Mouse (Mus musculus) hindbrain, embryonic 13.5 days (tissue): ENCODE data around the gene Mllt1. TPM values are rescaled to one million over a fixed set of nuclear protein-coding genes. Genes with fewer than 3 reads are reported as not detected.

ENCODE experiments used
- ATAC-seq: fragments of 200-750 bp; cut with Nextera tagmentation; 2 replicates; pipeline ENCODE4 v1.8.0; 2017; ENCODE audit warnings: moderate TSS enrichment; ENCODE audit not compliant: low FRiP score
- H3K27ac ChIP-seq: fragments of 300-500 bp; sonication (generic); 2 replicates; pipeline ENCODE4 v1.5.1; 2015; ENCODE audit warnings: inconsistent platforms, mild to moderate bottlenecking, moderate library complexity
- H3K27me3 ChIP-seq: fragments of 300-500 bp; sonication (generic); 2 replicates; pipeline ENCODE4 v1.6.1; 2015; ENCODE audit warnings: mild to moderate bottlenecking, inconsistent platforms
- H3K36me3 ChIP-seq: fragments of 300-500 bp; sonication (generic); 2 replicates; pipeline ENCODE4 v1.6.1; 2015; ENCODE audit warnings: mild to moderate bottlenecking, inconsistent platforms
- H3K4me1 ChIP-seq: fragments of 300-500 bp; sonication (generic); replicated peaks from 2 replicates; pipeline ENCODE4 v1.6.1; 2015; ENCODE audit warnings: inconsistent platforms
- H3K4me2 ChIP-seq: fragments of 300-500 bp; sonication (generic); 2 replicates; pipeline ENCODE4 v1.6.1; 2015; ENCODE audit warnings: inconsistent platforms, mild to moderate bottlenecking, moderate library complexity
- H3K4me3 ChIP-seq: fragments of 300-500 bp; sonication (generic); 2 replicates; pipeline ENCODE4 v1.5.1; 2015; ENCODE audit warnings: mild to moderate bottlenecking, inconsistent platforms
- H3K9ac ChIP-seq: fragments of 300-500 bp; sonication (generic); 2 replicates; pipeline ENCODE4 v1.6.1; 2015; ENCODE audit warnings: mild to moderate bottlenecking, inconsistent platforms
- H3K9me3 ChIP-seq: fragments of 300-500 bp; sonication (generic); 2 replicates; pipeline ENCODE4 v1.6.1; 2016; ENCODE audit warnings: inconsistent platforms
- WGBS: fragments of 180-500 bp; shearing (Covaris S2); methylation state at CpG from one replicate; pipeline ENCODE4 v1.1.7; 2015; 5-methylcytosine and 5-hydroxymethylcytosine counted together
- polyA plus RNA-seq: library from polyadenylated mRNA; unstranded; fragments of >200 nt; fragmentation: Nextera tagmentation; extraction: Ambion mirVana; gene quantifications from 2 replicates; pipeline ENCODE4 v1.2.1, GENCODE M21; 2015

Mllt1 gene
- polyA plus RNA-seq, 1 experiment from 2014 or later, result 77.5 TPM

- Histone ChIP-seq H3K4me1 (peaks cover 32% of the 10 kb centered on the region), H3K9ac (peak overlapping the region; percentile 43), H3K9me3 (0 out of 2 replicates have a peak, but pooled peaks cover under 1% of the 10 kb centered on the region), H3K4me3 (no peak overlapping the region), H3K27me3 (no peaks in the 10 kb centered on the region), H3K27ac (peak overlapping the region; percentile 78), H3K36me3 (peaks cover 98% of the 10 kb centered on the region), H3K4me2 (no peak overlapping the region)
- 52% methylated on average over 6 of the region's 6 CpGs for WGBS
- ATAC-seq, result peak; percentile 49
Measured at GRCm38 (mm10) chr17:56896513-56897129, 38.6 kb downstream of the Mllt1 start.

GRCm38 (mm10) chr17:56895368-56895918 is 39.8 kb downstream of the Mllt1 start:
- H3K4me1 ChIP-seq, result peaks cover 32% of the 10 kb centered on the region
- 0 out of 2 replicates have a peak overlapping the region, but pooled peaks have one; percentile 13 for H3K9ac ChIP-seq
- peaks cover 98% of the 10 kb centered on the region for H3K36me3 ChIP-seq
- 0 out of 2 replicates have a peak, but pooled peaks cover 3% of the 10 kb centered on the region for H3K9me3 ChIP-seq
- H3K4me3 ChIP-seq, result no peak overlapping the region
- 0 out of 2 replicates have a peak overlapping the region, but pooled peaks have one; percentile 73 for H3K27ac ChIP-seq
- no peaks in the 10 kb centered on the region for H3K27me3 ChIP-seq
- WGBS, result 87% methylated on average over 9 of the region's 9 CpGs
- no peak overlapping the region for H3K4me2 ChIP-seq
- ATAC-seq, result no peak

GRCm38 (mm10) chr17:56890018-56890417 is 45.2 kb downstream of the Mllt1 start:
- no peak for ATAC-seq
- Histone ChIP-seq H3K27ac (no peak overlapping the region), H3K27me3 (no peaks in the 10 kb centered on the region), H3K9ac (no peak overlapping the region), H3K4me3 (no peak overlapping the region), H3K9me3 (0 out of 2 replicates have a peak, but pooled peaks cover 3% of the 10 kb centered on the region), H3K36me3 (peaks cover 70% of the 10 kb centered on the region), H3K4me1 (no peaks in the 10 kb centered on the region), H3K4me2 (no peak overlapping the region)
- WGBS, result 98% methylated on average over 2 of the region's 2 CpGs

- WGBS, result 100% methylated on average over 2 of the region's 3 CpGs
- Histone ChIP-seq H3K9ac (no peak overlapping the region), H3K27me3 (no peaks in the 10 kb centered on the region), H3K4me1 (no peaks in the 10 kb centered on the region), H3K4me3 (no peak overlapping the region), H3K9me3 (0 out of 2 replicates have a peak, but pooled peaks cover 3% of the 10 kb centered on the region), H3K36me3 (peaks cover 51% of the 10 kb centered on the region), H3K4me2 (no peak overlapping the region), H3K27ac (no peak overlapping the region)
- no peak for ATAC-seq
Measured at GRCm38 (mm10) chr17:56888050-56888449, 47.2 kb downstream of the Mllt1 start.

GRCm38 (mm10) chr17:56884809-56885208 is 50.4 kb downstream of the Mllt1 start:
- peaks cover 18% of the 10 kb centered on the region for H3K36me3 ChIP-seq
- no peaks in the 10 kb centered on the region for H3K4me1 ChIP-seq
- H3K27ac ChIP-seq, result no peak overlapping the region
- no peak overlapping the region for H3K4me2 ChIP-seq
- WGBS, result 90% methylated on average over 17 of the region's 17 CpGs
- H3K9me3 ChIP-seq, result no peaks in the 10 kb centered on the region
- H3K4me3 ChIP-seq, result no peak overlapping the region
- no peak for ATAC-seq
- H3K9ac ChIP-seq, result no peak overlapping the region
- H3K27me3 ChIP-seq, result no peaks in the 10 kb centered on the region

GRCm38 (mm10) chr17:56884331-56884730 is 50.9 kb downstream of the Mllt1 start:
- H3K4me1 ChIP-seq, result no peaks in the 10 kb centered on the region
- H3K4me3 ChIP-seq, result no peak overlapping the region
- no peak overlapping the region for H3K4me2 ChIP-seq
- ATAC-seq, result no peak
- no peak overlapping the region for H3K27ac ChIP-seq
- no peak overlapping the region for H3K9ac ChIP-seq
- 75% methylated on average over 5 of the region's 5 CpGs for WGBS
- H3K36me3 ChIP-seq, result peaks cover 13% of the 10 kb centered on the region
- no peaks in the 10 kb centered on the region for H3K9me3 ChIP-seq
- no peaks in the 10 kb centered on the region for H3K27me3 ChIP-seq

- Histone ChIP-seq H3K4me2 (no peak overlapping the region), H3K36me3 (peaks cover 6% of the 10 kb centered on the region), H3K9ac (no peak overlapping the region; the same call in 1 of the 2 replicates), H3K4me3 (no peak overlapping the region), H3K9me3 (no peaks in the 10 kb centered on the region), H3K4me1 (no peaks in the 10 kb centered on the region), H3K27me3 (no peaks in the 10 kb centered on the region), H3K27ac (no peak overlapping the region)
- 50% methylated on average over 17 of the region's 17 CpGs for WGBS
- ATAC-seq, result no peak
Measured at GRCm38 (mm10) chr17:56883612-56884011, 51.6 kb downstream of the Mllt1 start.

- Histone ChIP-seq H3K4me3 (no peak overlapping the region), H3K27ac (no peak overlapping the region), H3K9me3 (no peaks in the 10 kb centered on the region), H3K4me1 (no peaks in the 10 kb centered on the region), H3K36me3 (no peaks in the 10 kb centered on the region), H3K27me3 (0 out of 2 replicates have a peak, but pooled peaks cover 2% of the 10 kb centered on the region), H3K9ac (no peak overlapping the region), H3K4me2 (no peak overlapping the region)
- no peak for ATAC-seq
- WGBS, result 93% methylated on average over 19 of the region's 19 CpGs
Measured at GRCm38 (mm10) chr17:56877426-56877825, 57.8 kb downstream of the Mllt1 start.

- no peak overlapping the region for H3K4me2 ChIP-seq
- no peak for ATAC-seq
- H3K36me3 ChIP-seq, result no peaks in the 10 kb centered on the region
- WGBS, result 66% methylated on average over 8 of the region's 8 CpGs
- no peak overlapping the region for H3K4me3 ChIP-seq
- H3K9me3 ChIP-seq, result no peaks in the 10 kb centered on the region
- H3K4me1 ChIP-seq, result no peaks in the 10 kb centered on the region
- no peak overlapping the region for H3K9ac ChIP-seq
- no peak overlapping the region for H3K27ac ChIP-seq
- H3K27me3 ChIP-seq, result 0 out of 2 replicates have a peak, but pooled peaks cover 2% of the 10 kb centered on the region
Measured at GRCm38 (mm10) chr17:56876981-56877380, 58.2 kb downstream of the Mllt1 start.

GRCm38 (mm10) chr17:56876465-56876864 is 58.8 kb downstream of the Mllt1 start:
- no peak for ATAC-seq
- Histone ChIP-seq H3K9ac (no peak overlapping the region), H3K27ac (no peak overlapping the region), H3K27me3 (0 out of 2 replicates have a peak, but pooled peaks cover 2% of the 10 kb centered on the region), H3K4me1 (no peaks in the 10 kb centered on the region), H3K4me3 (no peak overlapping the region), H3K36me3 (no peaks in the 10 kb centered on the region), H3K9me3 (no peaks in the 10 kb centered on the region), H3K4me2 (no peak overlapping the region)
- 87% methylated on average over 3 of the region's 3 CpGs for WGBS

GRCm38 (mm10) chr17:56874936-56875651 is 60.1 kb downstream of the Mllt1 start, which contains the start of gene 1700061G19Rik:
1700061G19Rik (plus strand) TSS chr17:56875477.
- no peaks in the 10 kb centered on the region for H3K36me3 ChIP-seq
- 0 out of 2 replicates have a peak, but pooled peaks cover 2% of the 10 kb centered on the region for H3K27me3 ChIP-seq
- H3K4me1 ChIP-seq, result no peaks in the 10 kb centered on the region
- H3K9ac ChIP-seq, result no peak within 1 kb of the TSS
- no peak within 1 kb of the TSS for H3K4me3 ChIP-seq
- no peak within 1 kb of the TSS for H3K4me2 ChIP-seq
- H3K27ac ChIP-seq, result no peak within 1 kb of the TSS
- H3K9me3 ChIP-seq, result no peaks in the 10 kb centered on the region
- ATAC-seq, result no peak
- 90% methylated on average over 12 of the region's 12 CpGs for WGBS

GRCm38 (mm10) chr17:56874237-56874636 is 61.0 kb downstream of the Mllt1 start, which contains the start of gene Acsbg2:
Acsbg2 (minus strand) TSS chr17:56874447.
- WGBS, result 84% methylated on average over 2 of the region's 2 CpGs
- 0 out of 2 replicates have a peak, but pooled peaks cover 2% of the 10 kb centered on the region for H3K27me3 ChIP-seq
- no peak within 1 kb of the TSS for H3K9ac ChIP-seq

More at GRCm38 (mm10) chr17:56874237-56874636, 61.0 kb downstream of the Mllt1 start, which contains the start of gene Acsbg2:
- no peak for ATAC-seq
- Histone ChIP-seq H3K4me3 (no peak within 1 kb of the TSS), H3K27ac (no peak within 1 kb of the TSS), H3K9me3 (no peaks in the 10 kb centered on the region), H3K4me1 (no peaks in the 10 kb centered on the region), H3K4me2 (no peak within 1 kb of the TSS), H3K36me3 (no peaks in the 10 kb centered on the region)
